Mouse (Mus musculus) gastrocnemius, adult 8-10 months (tissue): Measurements from ENCODE around the gene Ahdc1. TPM values are rescaled to one million over a fixed set of nuclear protein-coding genes. Genes with fewer than 3 reads are reported as not detected.
A peak's percentile ranks its signal among the peaks of the same experiment; 100 is the strongest.

Source experiments
- DNase-seq, 2 experiments: peaks; one replicate each; pipeline ENCODE4 v3.0.0; 2022; ENCODE audit warnings: low spot score in 2 of 2
- total RNA-seq, 4 experiments: library from RNA; stranded (reverse); gene quantifications; 2 replicates each; pipeline ENCODE4 v1.2.4; 2022

Gene Ahdc1
- total RNA-seq, 4 experiments from 2014 or later = 26.3 to 32.9 (median 28.9) TPM

- DNase-seq = no peak
Observed at GRCm38 (mm10) chr4:133039116-133039819, 28.2 kb downstream of the Ahdc1 start.

- no peak for DNase-seq
Observed at GRCm38 (mm10) chr4:133039832-133040231, 28.8 kb downstream of the Ahdc1 start.

- DNase-seq = no peak
Observed at GRCm38 (mm10) chr4:133040241-133040904, 29.3 kb downstream of the Ahdc1 start.

GRCm38 (mm10) chr4:133042244-133042643, 31.2 kb downstream of the Ahdc1 start:
- no peak for DNase-seq

DNA sequence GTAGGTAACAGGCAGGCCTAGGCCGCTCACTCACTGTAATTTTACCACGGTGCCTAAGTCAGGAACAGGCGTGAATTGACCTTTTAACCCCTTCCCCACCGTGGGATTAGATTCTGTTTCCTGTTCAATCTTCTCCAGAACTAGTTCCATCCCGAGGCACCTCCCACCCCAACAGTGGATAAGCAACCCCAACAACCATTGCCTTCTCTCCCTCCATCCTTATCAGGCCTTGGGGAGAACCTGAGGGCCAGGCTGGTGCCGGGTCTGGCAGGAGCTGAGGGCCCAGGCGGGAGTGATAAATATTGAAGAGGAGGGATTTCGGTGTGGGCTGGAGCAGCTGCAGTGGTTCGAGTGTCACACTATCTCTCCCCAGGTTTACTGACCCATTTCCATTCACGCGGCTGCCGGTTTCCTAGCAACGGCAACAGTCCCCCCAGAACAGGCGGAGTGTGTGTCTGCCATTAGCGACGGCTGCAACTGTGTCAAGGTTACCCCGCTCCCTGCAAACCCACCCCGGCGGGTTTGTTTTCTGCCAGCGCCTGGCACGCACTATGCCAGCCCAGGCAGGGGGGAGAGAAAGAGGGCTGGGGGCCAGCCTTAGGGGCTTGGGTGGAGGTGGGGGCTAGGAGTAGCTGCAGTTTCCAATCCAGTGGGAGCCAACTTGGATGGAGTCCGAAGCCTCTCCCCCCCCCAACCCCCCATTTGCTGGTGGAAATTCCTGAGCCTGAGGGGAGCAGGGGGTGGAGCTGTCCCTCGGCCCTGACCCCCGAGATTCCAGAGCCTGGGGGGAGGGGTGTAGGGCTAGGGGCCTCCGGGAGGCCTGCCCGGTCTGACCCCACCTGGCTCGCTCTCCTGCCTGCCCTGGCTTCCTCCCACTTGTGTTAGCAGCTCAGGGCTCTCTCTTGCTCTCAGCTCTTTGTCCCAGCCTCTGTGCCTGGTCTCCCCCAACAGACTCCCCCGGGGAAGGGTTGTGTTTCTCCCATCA, 31.9 kb downstream of the Ahdc1 start:
- DNase-seq = peak in 1 of 2 experiments; percentile 49

GRCm38 (mm10) chr4:133043798-133044646, 33.0 kb downstream of the Ahdc1 start:
- peak; percentile 85 to 87 for DNase-seq

GRCm38 (mm10) chr4:133044647-133045094, 33.6 kb downstream of the Ahdc1 start:
- DNase-seq = no peak

GRCm38 (mm10) chr4:133045771-133046474, 34.9 kb downstream of the Ahdc1 start:
- DNase-seq = no peak

GRCm38 (mm10) chr4:133046691-133047352, 35.8 kb downstream of the Ahdc1 start:
- no peak for DNase-seq

DNA sequence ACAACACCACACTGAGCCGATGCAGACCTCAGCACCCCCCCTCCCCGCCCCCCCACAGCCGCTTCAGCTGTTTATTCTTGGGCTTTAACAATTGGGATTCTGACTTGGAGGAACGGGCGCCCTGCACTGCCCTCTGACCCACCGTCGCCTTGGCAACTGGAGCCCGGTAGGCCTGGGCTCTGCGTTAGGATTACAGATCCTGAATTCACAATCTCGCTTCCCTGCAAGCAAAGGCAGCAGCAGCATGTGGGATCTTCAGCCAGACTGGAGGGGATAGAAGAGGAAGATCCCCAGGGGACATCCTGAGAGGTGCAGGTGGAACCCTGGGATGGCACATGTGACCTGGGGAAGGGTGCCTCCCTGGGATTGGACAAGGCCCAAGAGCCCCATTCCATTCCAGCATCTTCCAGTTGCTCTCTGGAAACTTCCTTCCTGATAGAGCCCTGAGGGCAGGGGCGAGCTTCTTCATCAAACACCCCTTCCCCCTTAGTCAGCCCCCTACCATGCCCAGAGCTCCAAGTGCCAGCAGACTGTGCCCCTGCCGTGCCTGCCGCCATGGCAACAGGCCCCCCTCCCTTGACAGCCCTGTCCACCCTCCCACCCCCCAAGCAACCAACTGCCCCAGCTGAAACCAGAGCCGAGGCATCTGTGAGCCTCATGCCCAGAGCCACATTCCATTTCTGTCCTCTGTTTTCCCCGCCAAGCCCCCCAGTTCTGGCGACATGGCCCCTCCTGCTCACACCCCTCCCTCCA, 36.5 kb downstream of the Ahdc1 start:
- no peak for DNase-seq

DNA sequence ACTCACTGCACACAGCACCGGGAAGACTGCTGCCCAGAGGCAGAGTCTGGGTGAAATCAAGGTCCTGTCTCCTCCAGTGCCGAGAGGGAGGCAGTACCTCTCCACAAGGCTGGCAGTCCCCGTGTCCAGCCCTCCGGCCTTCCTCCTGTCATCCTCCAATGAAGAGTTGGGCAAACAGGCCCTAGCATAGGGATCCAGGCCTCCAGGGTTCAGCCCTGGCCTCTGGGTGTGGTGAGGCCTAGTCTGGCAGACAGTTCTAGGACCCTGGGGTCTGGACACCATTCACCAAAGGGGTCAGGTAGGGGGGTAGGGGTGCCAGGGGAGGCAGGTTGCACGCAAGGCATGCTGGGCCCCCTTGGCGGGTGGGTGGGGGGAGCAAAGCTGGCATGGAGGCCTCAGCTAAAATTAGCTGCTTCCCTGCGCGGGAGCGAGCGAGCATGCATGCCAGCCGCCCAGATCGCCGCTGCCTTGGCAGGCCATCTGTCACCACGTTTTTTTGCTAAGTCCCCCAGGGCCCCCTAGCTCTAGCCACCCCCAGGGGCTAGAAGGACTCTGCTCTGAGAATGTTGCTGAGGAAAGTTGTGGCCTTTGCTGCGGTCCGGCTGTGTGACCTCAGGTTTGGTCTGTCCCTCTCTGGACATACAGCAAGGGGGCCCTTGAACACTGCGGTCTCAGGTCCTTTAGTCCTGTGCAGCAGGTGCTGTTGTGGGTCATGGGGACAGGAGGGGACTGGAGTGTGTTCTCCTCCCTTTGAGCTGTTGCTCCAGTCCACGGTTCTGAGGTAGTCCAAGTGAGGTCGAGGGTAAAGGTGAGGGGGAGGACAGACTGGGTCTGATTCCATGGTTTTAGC, 38.2 kb downstream of the Ahdc1 start:
- no peak for DNase-seq

DNA sequence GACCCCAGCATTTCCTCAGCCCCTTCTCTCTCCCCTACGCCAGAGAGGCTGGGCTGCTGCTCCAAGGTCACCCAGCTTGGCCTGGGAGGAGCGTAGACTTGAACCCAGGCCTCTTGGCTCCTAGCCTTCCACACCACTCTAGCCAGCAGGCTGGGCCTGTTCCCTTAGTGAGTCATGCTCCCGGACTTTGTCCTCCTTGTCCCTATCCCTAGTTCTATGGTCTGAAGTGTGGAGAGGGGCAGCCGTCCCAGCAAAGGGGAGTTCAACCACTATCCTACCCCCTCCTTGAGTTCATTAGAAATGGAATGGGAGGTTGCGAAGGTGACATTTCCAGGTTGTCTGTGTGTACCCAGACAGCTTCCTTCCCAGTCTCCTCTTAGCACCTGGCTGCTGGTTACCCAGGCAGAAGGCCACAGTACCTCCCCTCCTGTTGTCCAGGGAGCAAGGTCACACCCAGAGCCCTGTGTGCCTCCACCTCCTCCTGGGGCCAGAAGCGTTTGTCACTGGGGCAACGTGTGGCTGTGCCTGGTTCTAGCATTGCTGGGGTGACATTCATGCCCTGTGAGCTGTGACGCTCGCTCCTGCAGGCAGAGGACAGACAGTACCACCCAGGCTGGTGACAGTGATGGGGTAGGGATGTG, 39.3 kb downstream of the Ahdc1 start:
- no peak for DNase-seq

DNA sequence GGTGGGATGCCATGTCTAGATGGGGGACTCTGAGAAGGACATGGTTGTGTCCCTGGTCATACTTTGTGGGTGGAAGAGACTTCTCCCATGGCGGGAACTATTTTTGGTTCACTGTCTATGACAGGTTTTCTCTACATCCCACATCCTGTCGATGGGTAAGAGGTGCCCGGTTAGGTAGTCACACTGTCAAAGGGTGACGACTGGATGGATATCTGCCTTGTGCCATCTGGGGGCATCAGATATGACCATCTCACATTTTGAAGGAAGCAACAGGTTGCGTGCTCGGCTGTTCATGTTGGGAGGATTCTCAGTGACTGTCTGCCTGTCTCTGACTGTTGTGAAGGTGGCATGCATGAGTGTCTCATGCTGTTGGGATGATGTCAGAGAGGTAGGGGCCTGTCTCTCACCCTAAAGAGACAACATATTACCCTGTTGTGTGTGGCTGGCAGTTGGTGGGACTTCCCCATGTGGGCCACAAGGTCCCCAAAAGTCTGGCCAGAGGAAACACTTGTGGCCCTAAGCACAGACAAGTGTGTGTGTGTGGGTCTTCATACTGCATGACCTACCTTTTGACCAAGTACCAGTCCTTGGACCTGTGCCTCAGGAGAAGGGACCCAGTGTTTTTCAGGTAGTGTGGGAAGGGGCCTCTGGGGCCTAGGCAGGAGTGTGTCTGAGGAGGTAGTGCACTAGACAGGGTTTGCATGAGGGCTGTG, 39.9 kb downstream of the Ahdc1 start:
- DNase-seq = no peak

- DNase-seq = no peak
Observed at GRCm38 (mm10) chr4:133051550-133051865, 40.4 kb downstream of the Ahdc1 start.

- DNase-seq = no peak
Observed at GRCm38 (mm10) chr4:133052029-133052745, 41.1 kb downstream of the Ahdc1 start.

DNA sequence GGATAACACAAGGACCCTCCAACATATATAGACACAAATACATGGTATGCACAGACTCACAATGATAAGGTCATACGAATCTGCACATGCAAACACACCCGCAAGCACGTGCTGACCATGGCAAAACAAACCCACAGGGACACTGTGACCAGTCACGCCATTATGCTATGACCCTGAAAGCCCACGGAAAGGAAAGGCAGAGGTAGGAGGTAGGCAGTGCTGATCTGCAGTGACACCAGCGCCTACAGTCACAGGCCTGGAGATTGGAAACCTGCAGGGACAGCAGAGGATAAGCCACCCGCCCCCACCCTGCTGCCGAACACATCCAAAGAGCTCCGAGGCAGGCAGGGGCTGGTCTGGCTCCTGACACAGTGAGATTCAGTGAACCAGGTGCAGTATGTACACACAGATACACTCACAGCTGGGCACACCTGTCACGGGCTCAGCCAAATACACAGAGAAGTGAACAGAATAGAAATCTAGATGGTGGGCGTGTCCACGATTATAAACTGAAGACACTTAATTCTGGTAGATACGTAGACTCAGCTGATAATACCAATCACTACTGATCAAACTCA, 42.0 kb downstream of the Ahdc1 start:
- DNase-seq = no peak
